Mouse (Mus musculus): Measurements from ENCODE around the gene Rab8a. TPM values are rescaled to one million over a fixed set of nuclear protein-coding genes. Genes with fewer than 3 reads are reported as not detected.
A peak's percentile ranks its signal among the peaks of the same experiment; 100 is the strongest.

Gene Rab8a
- polyA plus RNA-seq, 1 experiment from 2014 or later = 84.0 TPM

DNA sequence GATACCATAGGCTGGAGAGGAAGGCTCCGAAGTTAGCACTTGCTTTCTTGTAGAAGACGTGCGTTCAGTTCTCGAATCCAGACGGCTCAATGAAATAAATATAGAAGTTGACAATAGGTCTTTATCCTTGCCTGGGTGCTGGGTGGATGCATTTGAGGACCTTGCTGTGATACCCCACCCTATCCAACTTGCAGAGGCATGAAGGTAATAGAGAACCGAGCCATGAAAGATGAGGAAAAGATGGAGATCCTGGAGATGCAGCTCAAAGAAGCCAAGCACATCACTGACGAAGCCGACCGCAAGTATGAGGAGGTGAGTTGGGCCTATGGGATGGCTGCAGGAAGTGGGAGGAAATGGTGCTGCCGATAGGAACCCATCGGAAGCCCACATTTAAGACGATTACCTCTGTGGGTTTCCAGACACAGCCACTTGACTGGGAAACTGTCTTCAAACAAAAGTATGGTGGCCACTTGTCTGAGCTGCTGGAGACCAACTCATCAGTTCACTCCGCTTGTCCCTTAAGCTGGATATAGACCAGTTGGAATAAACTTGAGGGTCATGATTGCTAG lies 17.7 kb upstream of the Rab8a start:
- H3K4me2 ChIP-seq (replicated peaks; ENCODE audit: low read depth) = no peak overlapping the region

DNA sequence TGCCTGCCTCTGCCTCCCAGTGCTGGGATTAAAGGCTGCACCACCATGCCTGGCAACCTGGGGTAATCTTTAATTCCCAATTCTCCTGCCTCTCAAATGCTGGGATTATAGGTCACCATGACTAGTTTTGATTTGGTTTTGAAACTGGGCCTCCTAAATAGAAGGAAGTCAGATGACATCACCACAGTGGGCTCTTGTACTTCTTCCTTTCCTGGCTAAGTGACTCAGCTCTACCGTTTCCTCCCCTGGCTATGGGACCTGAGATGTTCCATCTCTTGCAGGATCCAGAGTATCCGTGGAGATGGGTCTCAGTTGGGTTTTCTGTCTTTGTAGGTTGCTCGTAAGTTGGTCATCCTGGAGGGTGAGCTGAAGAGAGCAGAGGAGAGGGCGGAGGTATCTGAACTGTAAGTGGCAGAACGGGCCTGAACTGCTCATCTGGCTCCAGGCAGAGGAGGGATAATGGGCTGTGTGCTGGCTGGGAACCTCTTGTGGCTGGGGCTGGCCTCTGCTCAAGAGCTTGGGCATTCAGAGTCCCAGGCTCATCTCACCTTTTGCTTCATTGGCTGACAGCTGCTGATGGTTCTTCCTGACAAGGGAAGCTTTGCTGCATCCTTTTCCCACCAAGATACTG lies 16.5 kb upstream of the Rab8a start:
- H3K36me3 ChIP-seq (ENCODE audit: control insufficient read depth, insufficient read depth, low read length) = peaks cover 58% of the 10 kb centered on the region
- H3K9me3 ChIP-seq (ENCODE audit: control insufficient read depth, low read length) = no peaks in the 10 kb centered on the region
- H3K27ac ChIP-seq (replicated peaks) = peak overlapping the region; percentile 24
- TF ChIP-seq CTCF (IDR thresholded peaks at IDR 0.05; ENCODE audit: low read depth) = no peak
- no peak for TF ChIP-seq EP300 (optimal IDR thresholded peaks at IDR 0.05)
- H3K4me2 ChIP-seq (replicated peaks; ENCODE audit: low read depth) = no peak overlapping the region
- H3K4me1 ChIP-seq (replicated peaks; ENCODE audit: control insufficient read depth, insufficient read depth) = peaks cover 3% of the 10 kb centered on the region; the same call in 1 of the 2 replicates
- H3K9ac ChIP-seq (ENCODE audit: low read length) = no peak overlapping the region
- DNase-seq (ENCODE audit: low spot score) (no peak), ATAC-seq (ENCODE audit: low FRiP score, low TSS enrichment) (no peak)
- 81% methylated on average over 5 of the region's 5 CpGs for WGBS
- H3K27me3 ChIP-seq (ENCODE audit: control insufficient read depth, insufficient read depth, low read length) = no peaks in the 10 kb centered on the region
- H3K4me3 ChIP-seq (ENCODE audit: low read depth, low read length) = no peak overlapping the region

More for the DNA sequence above, 17.7 kb upstream of the Rab8a start:
- no peak overlapping the region for H3K4me3 ChIP-seq (ENCODE audit: low read depth, low read length)
- 90% methylated on average over 13 of the region's 13 CpGs for WGBS
- no peak overlapping the region for H3K27ac ChIP-seq (replicated peaks)
- peaks cover 60% of the 10 kb centered on the region for H3K36me3 ChIP-seq (ENCODE audit: control insufficient read depth, insufficient read depth, low read length)
- TF ChIP-seq EP300 (optimal IDR thresholded peaks at IDR 0.05) = no peak
- TF ChIP-seq CTCF (IDR thresholded peaks at IDR 0.05; ENCODE audit: low read depth) = no peak
- no peaks in the 10 kb centered on the region for H3K9me3 ChIP-seq (ENCODE audit: control insufficient read depth, low read length)
- ATAC-seq (ENCODE audit: low FRiP score, low TSS enrichment) = no peak
- H3K9ac ChIP-seq (ENCODE audit: low read length) = no peak overlapping the region
- H3K4me1 ChIP-seq (replicated peaks; ENCODE audit: control insufficient read depth, insufficient read depth) = peaks cover 3% of the 10 kb centered on the region; the same call in 1 of the 2 replicates
- H3K27me3 ChIP-seq (ENCODE audit: control insufficient read depth, insufficient read depth, low read length) = no peaks in the 10 kb centered on the region
- DNase-seq (ENCODE audit: low spot score) = no peak

DNA sequence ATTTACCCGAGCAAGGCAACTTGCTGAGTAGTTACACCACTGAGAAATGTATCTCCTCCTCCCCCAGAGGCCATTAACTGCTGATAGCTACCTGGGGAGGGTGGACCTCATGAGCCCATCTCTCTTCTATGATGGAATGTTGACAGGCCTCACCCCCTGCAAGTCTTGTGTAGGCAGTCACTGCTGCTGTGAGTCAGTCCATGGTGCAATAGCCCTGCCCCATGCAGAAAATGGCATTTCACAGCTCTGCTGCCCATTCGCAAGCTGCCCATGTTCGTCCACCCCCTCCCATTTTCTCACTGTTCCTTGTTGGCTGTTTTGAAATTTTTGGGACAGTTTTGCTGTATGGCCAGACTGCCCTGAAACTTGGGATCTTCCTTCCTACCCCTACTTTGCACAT lies 15.5 kb upstream of the Rab8a start:
- H3K4me1 ChIP-seq (replicated peaks; ENCODE audit: control insufficient read depth, insufficient read depth) = peaks cover 3% of the 10 kb centered on the region; the same call in 1 of the 2 replicates
- no peak overlapping the region for H3K4me3 ChIP-seq (ENCODE audit: low read depth, low read length)
- no peak for TF ChIP-seq CTCF (IDR thresholded peaks at IDR 0.05; ENCODE audit: low read depth)
- no peak for TF ChIP-seq EP300 (optimal IDR thresholded peaks at IDR 0.05)
- no peak overlapping the region for H3K9ac ChIP-seq (ENCODE audit: low read length)
- peaks cover 61% of the 10 kb centered on the region for H3K36me3 ChIP-seq (ENCODE audit: control insufficient read depth, insufficient read depth, low read length)
- DNase-seq (ENCODE audit: low spot score) (no peak), ATAC-seq (ENCODE audit: low FRiP score, low TSS enrichment) (no peak)
- H3K27me3 ChIP-seq (ENCODE audit: control insufficient read depth, insufficient read depth, low read length) = no peaks in the 10 kb centered on the region
- H3K27ac ChIP-seq (replicated peaks) = peak overlapping the region; percentile 63
- 77% methylated on average over 3 of the region's 3 CpGs for WGBS
- no peak overlapping the region for H3K4me2 ChIP-seq (replicated peaks; ENCODE audit: low read depth)
- no peaks in the 10 kb centered on the region for H3K9me3 ChIP-seq (ENCODE audit: control insufficient read depth, low read length)

DNA sequence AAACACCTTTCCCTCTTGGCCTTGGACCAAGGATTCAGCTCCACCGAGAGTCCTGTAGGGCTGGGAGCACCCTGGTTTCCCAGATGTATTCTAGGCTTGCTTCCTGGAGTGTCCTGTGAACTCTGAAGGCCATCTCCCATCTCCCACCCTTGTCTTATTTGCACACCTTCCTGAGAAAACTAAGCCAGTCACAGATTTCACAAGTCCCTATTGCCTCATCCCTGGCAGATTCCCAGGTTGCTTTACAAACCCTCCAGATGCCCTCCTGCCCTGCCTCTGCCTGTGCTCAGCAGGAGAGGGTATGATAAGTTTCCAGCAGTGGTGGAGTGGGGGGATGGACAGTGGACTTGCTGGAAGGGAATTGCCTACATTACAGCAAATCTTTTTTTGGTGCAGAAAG lies 14.9 kb upstream of the Rab8a start:
- H3K4me2 ChIP-seq (replicated peaks; ENCODE audit: low read depth) = no peak overlapping the region
- H3K4me1 ChIP-seq (replicated peaks; ENCODE audit: control insufficient read depth, insufficient read depth) = peaks cover 3% of the 10 kb centered on the region; the same call in 1 of the 2 replicates
- H3K9me3 ChIP-seq (ENCODE audit: control insufficient read depth, low read length) = no peaks in the 10 kb centered on the region
- no peak overlapping the region for H3K4me3 ChIP-seq (ENCODE audit: low read depth, low read length)
- 65% methylated on average over 1 of the region's 1 CpGs for WGBS
- H3K27ac ChIP-seq (replicated peaks) = peak overlapping the region; percentile 63
- no peak for ATAC-seq (ENCODE audit: low FRiP score, low TSS enrichment)
- H3K36me3 ChIP-seq (ENCODE audit: control insufficient read depth, insufficient read depth, low read length) = peaks cover 58% of the 10 kb centered on the region
- no peak for DNase-seq (ENCODE audit: low spot score)
- TF ChIP-seq EP300 (optimal IDR thresholded peaks at IDR 0.05) = no peak
- no peak for TF ChIP-seq CTCF (IDR thresholded peaks at IDR 0.05; ENCODE audit: low read depth)
- H3K9ac ChIP-seq (ENCODE audit: low read length) = no peak overlapping the region
- no peaks in the 10 kb centered on the region for H3K27me3 ChIP-seq (ENCODE audit: control insufficient read depth, insufficient read depth, low read length)

DNA sequence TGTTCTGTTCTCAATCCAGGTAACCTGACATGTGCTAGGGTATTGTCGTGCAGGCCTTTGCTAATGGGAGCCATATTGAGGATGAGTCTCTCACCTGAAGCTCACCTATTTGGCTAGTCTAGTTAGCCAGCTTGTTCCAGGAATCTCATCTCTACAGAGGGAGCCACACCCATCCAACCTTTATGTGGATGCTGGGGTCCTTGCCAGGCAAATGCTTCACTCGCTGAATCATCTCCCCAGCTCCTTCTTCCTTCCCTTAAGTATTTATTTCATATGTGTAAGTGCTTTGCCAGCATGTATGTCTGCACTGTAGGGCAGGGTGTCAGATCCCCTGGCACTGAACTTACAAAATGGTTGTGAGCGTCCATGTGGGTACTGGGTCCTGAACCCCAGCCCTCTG lies 14.4 kb upstream of the Rab8a start:
- H3K4me2 ChIP-seq (replicated peaks; ENCODE audit: low read depth) = no peak overlapping the region
- H3K36me3 ChIP-seq (ENCODE audit: control insufficient read depth, insufficient read depth, low read length) = peaks cover 61% of the 10 kb centered on the region
- no peak for ATAC-seq (ENCODE audit: low FRiP score, low TSS enrichment)
- H3K4me3 ChIP-seq (ENCODE audit: low read depth, low read length) = no peak overlapping the region
- no peaks in the 10 kb centered on the region for H3K27me3 ChIP-seq (ENCODE audit: control insufficient read depth, insufficient read depth, low read length)
- no peak overlapping the region for H3K9ac ChIP-seq (ENCODE audit: low read length)
- H3K27ac ChIP-seq (replicated peaks) = peak overlapping the region; percentile 63
- no peak for TF ChIP-seq EP300 (optimal IDR thresholded peaks at IDR 0.05)
- TF ChIP-seq CTCF (IDR thresholded peaks at IDR 0.05; ENCODE audit: low read depth) = no peak
- no peaks in the 10 kb centered on the region for H3K9me3 ChIP-seq (ENCODE audit: control insufficient read depth, low read length)
- 70% methylated on average over 3 of the region's 3 CpGs for WGBS
- peaks cover 3% of the 10 kb centered on the region; the same call in 1 of the 2 replicates for H3K4me1 ChIP-seq (replicated peaks; ENCODE audit: control insufficient read depth, insufficient read depth)
- no peak for DNase-seq (ENCODE audit: low spot score)

DNA sequence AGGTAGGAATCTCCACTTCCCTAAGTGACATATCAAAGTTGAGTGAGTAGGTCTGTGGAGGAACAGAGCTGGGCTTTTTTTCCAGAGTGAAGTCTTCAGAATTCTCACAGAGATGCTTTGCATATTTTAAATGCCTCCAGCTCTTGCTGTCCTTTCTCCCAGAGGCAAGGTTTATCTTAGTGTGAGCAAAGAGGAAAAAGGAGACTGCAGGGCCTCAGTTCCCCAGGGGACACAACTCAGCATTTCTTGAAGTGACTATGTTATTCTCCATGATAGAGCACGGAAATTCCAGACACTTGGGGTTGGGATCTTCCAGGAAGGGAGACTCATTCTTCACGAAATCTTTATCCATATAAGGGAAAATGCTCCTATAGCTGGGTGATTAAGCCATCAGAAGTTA lies 13.7 kb upstream of the Rab8a start:
- TF ChIP-seq EP300 (optimal IDR thresholded peaks at IDR 0.05) (no peak), CTCF (IDR thresholded peaks at IDR 0.05; ENCODE audit: low read depth) (no peak)
- Histone ChIP-seq H3K9me3 (ENCODE audit: control insufficient read depth, low read length) (no peaks in the 10 kb centered on the region), H3K4me1 (replicated peaks; ENCODE audit: control insufficient read depth, insufficient read depth) (peaks cover 3% of the 10 kb centered on the region; the same call in 1 of the 2 replicates), H3K27me3 (ENCODE audit: control insufficient read depth, insufficient read depth, low read length) (no peaks in the 10 kb centered on the region), H3K4me3 (ENCODE audit: low read depth, low read length) (no peak overlapping the region), H3K27ac (replicated peaks) (peak overlapping the region; percentile 35), H3K36me3 (ENCODE audit: control insufficient read depth, insufficient read depth, low read length) (peaks cover 61% of the 10 kb centered on the region), H3K9ac (ENCODE audit: low read length) (no peak overlapping the region), H3K4me2 (replicated peaks; ENCODE audit: low read depth) (no peak overlapping the region)
- ATAC-seq (ENCODE audit: low FRiP score, low TSS enrichment) (no peak), DNase-seq (ENCODE audit: low spot score) (no peak)
- 58% methylated on average over 2 of the region's 2 CpGs for WGBS
